Mouse (Mus musculus) limb, embryonic 11.5 days (tissue): ENCODE data around the gene Ttc13. TPM values are rescaled to one million over a fixed set of nuclear protein-coding genes. Genes with fewer than 3 reads are reported as not detected.

Source experiments
- ATAC-seq: fragments of 200-750 bp; cut with Nextera tagmentation; 2 replicates; pipeline ENCODE4 v1.8.0; 2017; ENCODE audit warnings: low read depth; ENCODE audit not compliant: insufficient number of reproducible peaks, low FRiP score, low TSS enrichment
- DNase-seq: peaks from one replicate; pipeline ENCODE4 v3.0.0-alpha.2; 2015; ENCODE audit warnings: low spot score
- H3K27ac ChIP-seq: fragments of 300-500 bp; sonication (generic); replicated peaks from 2 replicates; pipeline ENCODE4 v1.5.1; 2014; ENCODE audit warnings: low read depth, mild to moderate bottlenecking, low read length
- H3K27me3 ChIP-seq: fragments of 300-500 bp; sonication (generic); 2 replicates; pipeline ENCODE4 v1.6.1; 2014; ENCODE audit warnings: mild to moderate bottlenecking, low read length, mixed read lengths; ENCODE audit not compliant: control insufficient read depth, insufficient read depth
- H3K36me3 ChIP-seq: fragments of 300-500 bp; sonication (generic); 2 replicates; pipeline ENCODE4 v1.6.1; 2014; ENCODE audit warnings: mild to moderate bottlenecking, low read length, moderate library complexity, mixed read lengths; ENCODE audit not compliant: control insufficient read depth, insufficient read depth
- H3K4me1 ChIP-seq: fragments of 300-500 bp; sonication (generic); 2 replicates; pipeline ENCODE4 v1.6.1; 2014; ENCODE audit warnings: low read length, mixed read lengths; ENCODE audit not compliant: control insufficient read depth, insufficient read depth
- H3K4me2 ChIP-seq: fragments of 300-500 bp; sonication (generic); 2 replicates; pipeline ENCODE4 v1.6.1; 2014; ENCODE audit warnings: low read depth, mild to moderate bottlenecking, moderate library complexity; ENCODE audit not compliant: severe bottlenecking
- H3K4me3 ChIP-seq: fragments of 300-500 bp; sonication (generic); 2 replicates; pipeline ENCODE4 v1.5.1; 2014; ENCODE audit warnings: low read depth, low read length
- H3K9ac ChIP-seq: fragments of 300-500 bp; sonication (generic); 2 replicates; pipeline ENCODE4 v1.6.1; 2014; ENCODE audit warnings: mild to moderate bottlenecking, low read length
- H3K9me3 ChIP-seq: fragments of 300-500 bp; sonication (generic); 2 replicates; pipeline ENCODE4 v1.6.1; 2016; ENCODE audit warnings: low read length; ENCODE audit not compliant: control insufficient read depth
- WGBS: fragments of 180-500 bp; shearing (Covaris S2); extraction: QIAGEN DNeasy Blood & Tissue Kit; methylation state at CpG from one replicate; pipeline ENCODE4 v1.1.7; 2014; 5-methylcytosine and 5-hydroxymethylcytosine counted together
- polyA plus RNA-seq: library from polyadenylated mRNA; unstranded; fragments of >200 nt; fragmentation: Nextera tagmentation; extraction: Ambion mirVana; gene quantifications from 2 replicates; pipeline ENCODE4 v1.2.1, GENCODE M21; 2014

Gene Ttc13
- polyA plus RNA-seq, 1 experiment from 2014 or later: 49.5 TPM

DNA sequence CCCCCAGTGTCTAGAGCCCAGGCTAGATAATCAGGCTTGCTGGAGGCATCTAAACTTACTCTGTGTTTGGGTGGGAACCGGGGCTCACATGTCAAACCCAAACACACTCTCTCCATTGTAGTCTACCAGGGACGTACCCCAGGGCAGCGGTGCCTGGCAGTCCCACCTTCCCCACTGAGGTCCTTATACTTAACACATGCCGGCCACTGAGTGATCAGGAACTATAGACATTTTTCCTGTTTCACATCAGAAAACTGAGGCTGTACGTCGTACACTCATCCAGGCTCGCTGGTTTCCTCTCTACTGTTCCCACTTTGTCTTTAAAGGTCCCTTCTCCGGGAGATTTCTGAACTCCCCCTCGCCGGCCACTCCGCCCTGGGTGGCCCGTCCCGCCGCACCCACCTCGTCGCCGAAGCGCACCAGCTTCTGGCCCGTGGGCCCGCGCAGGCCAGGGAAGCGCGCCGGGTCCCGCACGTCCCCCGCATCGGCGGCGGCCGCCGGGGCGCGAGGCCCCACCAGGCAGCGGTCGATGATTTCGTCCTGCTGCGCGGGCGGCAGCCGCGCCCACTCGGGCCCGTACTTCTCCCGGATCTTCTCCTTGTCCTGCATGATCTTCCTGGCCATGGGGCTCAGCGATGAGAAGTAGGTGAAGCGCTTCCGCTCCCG is 59.2 kb downstream of the Ttc13 start:
- peak overlapping the region; percentile 38 for H3K27ac ChIP-seq
- WGBS: under 1% methylated on average over 40 of the region's 49 CpGs
- H3K36me3 ChIP-seq: no peaks in the 10 kb centered on the region
- peak overlapping the region; percentile 72 for H3K9ac ChIP-seq
- peaks cover 18% of the 10 kb centered on the region for H3K4me1 ChIP-seq
- ATAC-seq (peak; percentile 6; the same call in 1 of the 2 replicates), DNase-seq (peak; percentile 57)
- H3K4me2 ChIP-seq: peak overlapping the region; percentile 57
- H3K9me3 ChIP-seq: no peaks in the 10 kb centered on the region
- peak overlapping the region; percentile 66 for H3K4me3 ChIP-seq
- H3K27me3 ChIP-seq: no peaks in the 10 kb centered on the region

DNA sequence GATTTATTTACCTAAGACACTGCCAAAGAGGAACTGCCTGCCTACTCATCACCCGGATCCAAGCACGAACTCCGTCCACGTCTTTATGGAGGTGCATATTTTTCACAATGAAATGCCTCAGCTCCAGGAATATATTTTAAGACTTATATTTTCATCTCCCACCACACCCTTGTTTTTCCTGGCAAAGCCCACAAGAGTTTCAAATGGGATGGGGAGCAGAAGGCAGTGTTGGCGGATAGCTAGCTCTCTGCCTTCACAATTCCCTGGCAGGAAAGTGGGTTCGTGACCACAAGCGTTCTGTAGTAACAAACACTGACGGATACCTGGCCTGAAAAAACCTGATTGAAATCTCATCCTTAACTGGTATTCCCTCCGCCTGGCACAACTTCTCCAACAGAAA is 60.0 kb downstream of the Ttc13 start:
- peaks cover 18% of the 10 kb centered on the region for H3K4me1 ChIP-seq
- no peak overlapping the region for H3K27ac ChIP-seq
- WGBS: 58% methylated on average over 9 of the region's 9 CpGs
- ATAC-seq (no peak), DNase-seq (peak; percentile 25)
- no peaks in the 10 kb centered on the region for H3K27me3 ChIP-seq
- peak overlapping the region; percentile 66 for H3K4me3 ChIP-seq
- no peaks in the 10 kb centered on the region; the same call in 1 of the 2 replicates for H3K36me3 ChIP-seq
- H3K9ac ChIP-seq: peak overlapping the region; percentile 72
- peak overlapping the region; percentile 57 for H3K4me2 ChIP-seq
- no peaks in the 10 kb centered on the region for H3K9me3 ChIP-seq

DNA sequence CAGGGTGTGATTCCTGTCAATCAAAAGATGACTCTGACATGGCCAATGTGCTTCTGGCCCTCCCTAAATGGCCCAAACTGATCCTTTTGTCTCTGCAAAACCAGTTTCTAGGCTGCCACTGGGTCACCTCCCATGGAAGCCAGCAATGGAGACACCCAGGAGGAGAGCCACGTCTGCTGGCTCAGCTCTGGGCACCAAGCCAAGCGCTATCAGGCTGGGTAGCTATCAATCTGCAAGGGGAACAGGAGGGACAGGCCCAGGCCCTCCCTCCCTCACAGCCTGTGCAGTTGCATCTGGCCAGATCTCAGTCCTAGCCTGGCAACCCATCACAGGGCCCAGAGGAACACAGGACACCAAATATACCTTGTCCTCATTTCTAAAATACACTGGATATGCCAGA is 63.4 kb downstream of the Ttc13 start:
- DNase-seq (no peak), ATAC-seq (no peak)
- Histone ChIP-seq H3K4me1 (peaks cover 20% of the 10 kb centered on the region), H3K4me2 (no peak overlapping the region), H3K36me3 (no peaks in the 10 kb centered on the region; the same call in 1 of the 2 replicates), H3K27ac (no peak overlapping the region), H3K9me3 (no peaks in the 10 kb centered on the region), H3K4me3 (no peak overlapping the region), H3K27me3 (no peaks in the 10 kb centered on the region), H3K9ac (no peak overlapping the region)
- 68% methylated on average over 2 of the region's 2 CpGs for WGBS

DNA sequence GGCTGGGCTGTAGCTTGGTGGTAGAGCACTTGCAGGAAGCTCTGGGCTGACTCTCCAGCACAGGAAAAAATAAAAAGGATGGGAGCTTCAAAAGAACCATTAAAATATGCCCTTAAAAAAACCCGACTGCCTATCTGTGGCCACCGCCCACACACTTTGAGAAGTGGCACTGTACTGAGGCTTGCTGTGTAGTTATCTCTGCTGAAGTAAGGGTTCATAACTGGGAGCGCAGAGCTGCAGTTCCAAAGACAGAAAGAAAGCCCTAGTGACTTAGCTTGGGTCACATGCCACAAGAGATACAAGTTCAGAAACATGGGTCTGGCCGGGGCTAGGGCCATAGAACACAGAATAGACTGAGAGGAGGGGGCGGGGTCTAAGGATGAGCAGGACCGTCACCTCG is 63.8 kb downstream of the Ttc13 start:
- 90% methylated on average over 7 of the region's 7 CpGs for WGBS
- no peaks in the 10 kb centered on the region for H3K27me3 ChIP-seq
- H3K4me3 ChIP-seq: no peak overlapping the region
- no peaks in the 10 kb centered on the region for H3K9me3 ChIP-seq
- DNase-seq (no peak), ATAC-seq (no peak)
- H3K4me2 ChIP-seq: no peak overlapping the region
- H3K9ac ChIP-seq: no peak overlapping the region
- no peak overlapping the region for H3K27ac ChIP-seq
- peaks cover 20% of the 10 kb centered on the region for H3K4me1 ChIP-seq
- no peaks in the 10 kb centered on the region; the same call in 1 of the 2 replicates for H3K36me3 ChIP-seq

DNA sequence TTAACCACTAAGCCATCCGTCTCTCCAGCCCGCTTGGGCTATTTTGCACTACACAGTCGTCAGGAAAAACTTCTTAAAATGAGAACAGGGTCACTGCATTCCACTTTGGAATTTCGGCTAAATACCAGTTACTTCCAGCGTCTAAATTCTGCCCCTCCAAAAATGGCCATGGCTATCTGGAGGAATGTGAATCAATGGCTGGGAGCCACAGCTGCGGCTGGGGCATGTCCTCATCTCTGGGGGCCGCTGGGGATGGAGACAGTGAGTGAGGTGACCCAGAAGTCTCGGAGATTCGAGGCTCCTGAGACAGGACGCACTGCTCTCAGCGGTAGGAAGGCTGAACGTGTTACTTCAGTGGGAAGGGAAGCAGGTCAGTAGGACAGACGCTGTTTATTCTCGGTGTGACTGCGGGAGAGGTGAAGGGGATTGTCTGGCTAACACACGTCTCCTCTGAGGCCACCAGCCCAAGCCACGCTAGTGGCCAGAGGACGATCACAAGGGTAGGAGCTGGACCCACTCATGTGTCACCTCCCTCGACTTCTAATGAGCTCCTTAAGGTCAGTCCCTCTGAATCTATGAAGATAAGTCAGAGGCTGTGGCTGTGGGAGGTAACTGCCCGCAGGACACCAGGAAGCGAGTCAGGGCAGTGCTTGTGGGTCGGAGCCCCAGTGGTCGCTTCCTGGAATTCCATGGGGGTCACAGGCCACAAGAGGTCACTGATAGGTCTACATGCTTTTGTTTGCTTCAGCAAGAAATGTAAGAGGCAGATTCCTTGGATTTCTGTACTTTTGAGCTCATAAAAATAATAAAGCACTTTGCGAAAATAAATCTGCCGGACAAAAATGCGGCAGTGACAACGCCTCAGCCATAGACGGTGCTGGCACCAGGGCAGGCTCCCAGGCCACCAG is 68.0 kb downstream of the Ttc13 start:
- no peaks in the 10 kb centered on the region for H3K9me3 ChIP-seq
- peaks cover 3% of the 10 kb centered on the region; the same call in 1 of the 2 replicates for H3K4me1 ChIP-seq
- DNase-seq: no peak
- no peak overlapping the region for H3K4me2 ChIP-seq
- peaks cover 3% of the 10 kb centered on the region; the same call in 1 of the 2 replicates for H3K36me3 ChIP-seq
- 64% methylated on average over 28 of the region's 28 CpGs for WGBS
- no peaks in the 10 kb centered on the region for H3K27me3 ChIP-seq
- H3K9ac ChIP-seq: no peak overlapping the region
- ATAC-seq: no peak
- no peak overlapping the region for H3K27ac ChIP-seq
- H3K4me3 ChIP-seq: no peak overlapping the region

DNA sequence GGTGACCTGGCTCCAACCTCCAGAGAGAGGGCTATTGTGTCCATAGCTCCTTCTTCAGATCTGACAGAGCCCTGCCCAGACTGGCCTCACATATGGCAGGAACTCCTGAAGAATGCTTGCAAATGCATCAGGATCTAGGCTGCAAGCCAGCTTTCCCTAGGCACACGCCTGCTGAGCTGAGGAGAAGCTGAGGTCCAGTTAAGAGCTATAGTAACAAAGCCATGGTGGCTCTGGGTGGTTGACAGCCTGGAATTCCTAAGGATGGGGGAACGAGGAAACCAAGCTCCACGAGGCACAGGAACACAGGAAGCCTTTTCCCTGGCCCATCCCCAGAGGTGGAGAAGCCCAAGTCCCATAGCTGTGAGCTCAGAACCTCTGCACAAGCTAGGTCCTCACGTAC is 69.2 kb downstream of the Ttc13 start:
- peaks cover 3% of the 10 kb centered on the region; the same call in 1 of the 2 replicates for H3K4me1 ChIP-seq
- H3K4me3 ChIP-seq: no peak overlapping the region
- H3K36me3 ChIP-seq: peaks cover 3% of the 10 kb centered on the region; the same call in 1 of the 2 replicates
- no peaks in the 10 kb centered on the region for H3K27me3 ChIP-seq
- WGBS: 42% methylated on average over 4 of the region's 4 CpGs
- no peak overlapping the region for H3K9ac ChIP-seq
- no peak overlapping the region for H3K27ac ChIP-seq
- ATAC-seq (no peak), DNase-seq (peak; percentile 26)
- H3K9me3 ChIP-seq: no peaks in the 10 kb centered on the region
- H3K4me2 ChIP-seq: no peak overlapping the region

DNA sequence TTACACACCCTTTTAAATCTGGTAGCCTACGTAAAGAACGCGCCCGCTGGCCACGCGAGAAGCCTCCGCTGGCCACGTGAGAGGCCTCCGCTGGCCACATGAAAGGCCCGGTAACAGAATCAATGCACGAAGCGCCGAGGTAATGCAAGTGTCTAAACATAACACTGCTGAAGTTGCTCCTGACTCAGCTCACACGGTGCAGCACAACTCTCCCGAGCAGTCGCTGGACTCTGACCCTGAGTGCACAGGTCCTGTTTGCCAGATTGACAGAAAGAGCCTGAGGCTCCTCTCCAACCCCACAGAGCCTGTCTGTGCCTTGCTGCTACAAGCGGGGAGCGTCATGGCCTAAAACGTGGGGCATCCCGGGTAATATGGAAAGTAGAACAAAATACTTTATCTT is 70.0 kb downstream of the Ttc13 start:
- Histone ChIP-seq H3K27me3 (no peaks in the 10 kb centered on the region), H3K27ac (no peak overlapping the region), H3K4me2 (no peak overlapping the region), H3K36me3 (peaks cover 3% of the 10 kb centered on the region; the same call in 1 of the 2 replicates), H3K9me3 (no peaks in the 10 kb centered on the region), H3K4me1 (peaks cover 3% of the 10 kb centered on the region; the same call in 1 of the 2 replicates), H3K9ac (no peak overlapping the region), H3K4me3 (no peak overlapping the region)
- 93% methylated on average over 20 of the region's 20 CpGs for WGBS
- no peak for ATAC-seq
- DNase-seq: no peak

DNA sequence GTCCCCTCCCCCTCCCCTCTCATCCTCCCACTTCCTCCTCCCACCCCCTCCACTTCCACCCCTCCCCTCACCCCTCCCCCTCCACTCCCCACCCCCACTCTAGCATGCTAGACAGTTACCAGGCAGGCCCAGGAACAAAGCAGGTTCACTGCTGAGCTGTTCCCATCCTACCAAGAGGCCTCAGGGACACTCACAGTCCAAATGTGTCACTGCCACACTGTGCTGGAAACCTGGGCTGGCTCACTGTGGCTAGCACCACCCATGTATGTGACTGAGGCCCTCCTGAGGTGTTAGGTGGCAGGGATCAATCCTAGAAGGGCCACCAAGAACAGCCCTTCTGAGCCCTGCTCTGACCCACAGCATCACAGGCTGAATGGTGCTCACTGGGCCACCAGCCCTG is 73.5 kb downstream of the Ttc13 start:
- ATAC-seq (no peak), DNase-seq (no peak)
- H3K4me2 ChIP-seq: no peak overlapping the region
- H3K4me1 ChIP-seq: peaks cover 3% of the 10 kb centered on the region
- H3K9me3 ChIP-seq: no peaks in the 10 kb centered on the region
- no peak overlapping the region for H3K9ac ChIP-seq
- no peak overlapping the region for H3K27ac ChIP-seq
- H3K36me3 ChIP-seq: peaks cover 3% of the 10 kb centered on the region; the same call in 1 of the 2 replicates
- no peak overlapping the region for H3K4me3 ChIP-seq
- H3K27me3 ChIP-seq: no peaks in the 10 kb centered on the region
